ENCODE assay signal across 8 mouse cellular contexts in the genomic region with DNA sequence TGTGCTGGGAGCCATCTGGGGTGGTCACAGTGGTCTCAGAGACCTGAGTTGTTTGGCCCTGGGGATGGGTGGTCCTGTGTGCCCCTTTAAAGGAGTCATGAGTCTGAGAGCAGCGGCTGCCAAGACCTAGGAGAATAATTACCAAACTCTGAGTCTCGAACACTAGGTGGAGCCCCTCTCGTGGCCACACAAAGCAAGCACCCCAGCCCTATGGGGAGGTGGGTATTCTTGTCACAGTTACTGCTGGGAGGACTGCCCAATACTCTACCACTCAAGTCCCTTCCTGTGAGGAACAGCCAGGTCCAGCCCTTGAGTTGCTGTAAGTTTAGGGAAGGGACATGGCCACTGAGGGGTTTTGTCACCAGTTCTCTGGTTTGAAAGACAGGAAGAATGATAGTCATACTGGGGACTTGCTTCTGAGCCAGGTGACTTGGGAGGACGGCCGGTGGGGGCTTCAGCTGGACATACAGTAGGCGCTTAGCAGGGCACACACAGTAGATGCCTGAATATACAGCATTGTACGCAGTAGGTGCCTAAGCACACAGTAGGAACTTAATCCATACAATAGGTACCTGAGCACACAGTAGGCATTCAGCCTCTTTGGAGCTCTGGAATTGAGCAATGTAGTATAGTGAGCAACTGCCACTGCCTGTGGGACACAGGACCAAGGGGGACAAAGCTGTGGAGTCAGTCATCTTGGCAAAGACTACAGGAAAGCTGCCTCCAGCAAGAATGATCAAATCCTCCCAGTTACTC. TPM values are rescaled to one million over a fixed set of nuclear protein-coding genes. Genes with fewer than 3 reads are reported as not detected.
DNase-seq lines count a peak whose midpoint lies in the region; ATAC-seq and TF ChIP-seq lines count a peak whose summit lies in the region.

No protein-coding gene starts in this region.

- no peaks in the 10 kb centered on the region; the same call in 1 of the 2 replicates for H3K4me1 ChIP-seq in liver, adult 2 months (ENCODE audit: control insufficient read depth, insufficient read depth, low read length)
- H3K4me1 ChIP-seq in liver, embryonic 12.5 days: peaks cover 50% of the 10 kb centered on the region
- H3K4me1 ChIP-seq in bone marrow macrophage, adult 2 months (ENCODE audit: control insufficient read depth, insufficient read depth, low read length): no peaks in the 10 kb centered on the region

- TF ChIP-seq CTCF in liver, adult 2 months (IDR thresholded peaks at IDR 0.05; ENCODE audit: low read depth, low read length): peak; percentile 82
- TF ChIP-seq CTCF in bone marrow macrophage, adult 2 months (IDR thresholded peaks at IDR 0.05; ENCODE audit: low read depth, low read length): 0 out of 2 replicates have a peak, but pooled peaks have one; percentile 26

- no peak for ATAC-seq in liver, embryonic 12.5 days
- 0 out of 2 replicates have a peak, but pooled peaks have one; percentile 34 for ATAC-seq in granulocyte monocyte progenitor cell, adult 5-6 weeks (replicated peaks; ENCODE audit: poor library complexity, severe bottlenecking)

- no peaks in the 10 kb centered on the region for H3K27me3 ChIP-seq in liver, adult 2 months (ENCODE audit: control insufficient read depth, insufficient read depth, low read length)
- H3K27me3 ChIP-seq in liver, embryonic 12.5 days (replicated peaks): 0 out of 2 replicates have a peak, but pooled peaks cover 5% of the 10 kb centered on the region

- H3K36me3 ChIP-seq in liver, adult 2 months (ENCODE audit: control insufficient read depth, insufficient read depth, low read length): no peaks in the 10 kb centered on the region
- no peaks in the 10 kb centered on the region for H3K36me3 ChIP-seq in liver, embryonic 12.5 days

- no peak overlapping the region for H3K4me2 ChIP-seq in liver, embryonic 12.5 days

- H3K9ac ChIP-seq in liver, adult 2 months (ENCODE audit: low read depth, low read length): no peak overlapping the region
- no peak overlapping the region for H3K9ac ChIP-seq in liver, embryonic 12.5 days

- intact Hi-C loops in gastrocnemius, postnatal 14 days (cut with DNase I; ENCODE audit: low total_unique reads): loop anchor here (10.0 kb wide), 1 partner anchor 271 kb away; no protein-coding TSS in a partner anchor

- H3K27ac ChIP-seq in liver, adult 2 months (replicated peaks; ENCODE audit: insufficient read depth, low read depth, low read length): no peak overlapping the region
- no peak overlapping the region for H3K27ac ChIP-seq in liver, embryonic 12.5 days
- H3K27ac ChIP-seq in bone marrow macrophage, adult 2 months (ENCODE audit: insufficient read depth, low read depth, low read length): no peak overlapping the region

- peak; percentile 44 for DNase-seq in liver, adult 2 months (ENCODE audit: extremely low read depth, low read depth, low spot score)
- DNase-seq in kidney, postnatal 10 days: peak; percentile 80
- DNase-seq in mesoderm, embryonic 11.5 days (ENCODE audit: low read depth, low spot score): peak; percentile 60
- DNase-seq in spleen, adult 12 weeks (ENCODE audit: low spot score): no peak
- no peak for DNase-seq in gastrocnemius, postnatal 14 days

- 46% methylated on average over 7 of the region's 7 CpGs for WGBS in liver, adult 2 months
- 42% methylated on average over 7 of the region's 7 CpGs for WGBS in liver, embryonic 12.5 days (ENCODE audit: insufficient replicate concordance)

- TF ChIP-seq POLR2A in liver, adult 2 months (IDR thresholded peaks at IDR 0.05; ENCODE audit: extremely low read depth, insufficient read depth, low read length): no peak
- no peak for TF ChIP-seq POLR2A in bone marrow macrophage, adult 2 months (IDR thresholded peaks at IDR 0.05; ENCODE audit: borderline replicate concordance, low read depth, low read length)

- no peak overlapping the region for H3K4me3 ChIP-seq in liver, adult 2 months (ENCODE audit: insufficient read depth, low read depth, low read length)
- no peak overlapping the region for H3K4me3 ChIP-seq in liver, embryonic 12.5 days
- H3K4me3 ChIP-seq in bone marrow macrophage, adult 2 months (ENCODE audit: insufficient read depth, low read length): no peak overlapping the region

- H3K79me2 ChIP-seq in liver, adult 2 months (ENCODE audit: control insufficient read depth, insufficient read depth, low read length): no peaks in the 10 kb centered on the region

- H3K9me3 ChIP-seq in liver, embryonic 12.5 days (replicated peaks): no peaks in the 10 kb centered on the region

RNA-seq across cellular contexts. Expression of a gene that starts 25.9 kb away (rescaled TPM):
- total RNA-seq in liver, adult 2 months (2014; rRNA removed): 12.0 and 13.8 TPM in 2 replicates
- 39.8 and 41.0 TPM in 2 replicates for polyA plus RNA-seq in liver, adult 2 months (2012; rRNA removed)
- 26.4 and 27.3 TPM in 2 replicates for polyA plus RNA-seq in liver, embryonic 12.5 days (2016; fragmentation: Nextera tagmentation; extraction: Ambion mirVana)
- 11.4 and 14.4 TPM in 2 replicates for polyA plus RNA-seq in bone marrow macrophage, adult 2 months (2012; ENCODE audit: insufficient read depth, insufficient read length, missing spikeins)
- 15.0 and 27.7 TPM in 2 replicates for total RNA-seq in granulocyte monocyte progenitor cell, adult 5-6 weeks (2014; fragmentation: Nextera tagmentation)
- total RNA-seq in granulocyte monocyte progenitor cell, adult 5-6 weeks (2017): 19.7 and 26.2 TPM in 2 replicates
- 10 to 100 TPM; 10.5 to 10.9 TPM for total RNA-seq in gastrocnemius, postnatal 14 days (2021)

RNA-seq across cellular contexts. Expression of a gene that starts 26.1 kb away (rescaled TPM):
- 0.92 and 2.3 TPM in 2 replicates for total RNA-seq in liver, adult 2 months (2014; rRNA removed)
- polyA plus RNA-seq in liver, adult 2 months (2012; rRNA removed): 0.82 and 1.3 TPM in 2 replicates
- 199 and 203 TPM in 2 replicates for polyA plus RNA-seq in liver, embryonic 12.5 days (2016; fragmentation: Nextera tagmentation; extraction: Ambion mirVana)
- 58.6 and 69.4 TPM in 2 replicates for polyA plus RNA-seq in bone marrow macrophage, adult 2 months (2012; ENCODE audit: insufficient read depth, insufficient read length, missing spikeins)
- 79.1 and 81.0 TPM in 2 replicates for total RNA-seq in granulocyte monocyte progenitor cell, adult 5-6 weeks (2014; fragmentation: Nextera tagmentation)
- total RNA-seq in granulocyte monocyte progenitor cell, adult 5-6 weeks (2017): 186 and 201 TPM in 2 replicates
- 1 to 10 TPM; 6.4 to 6.8 TPM for total RNA-seq in gastrocnemius, postnatal 14 days (2021)

RNA-seq across cellular contexts. Expression of a gene that starts 31.7 kb away (rescaled TPM):
- 20.7 TPM in 2 replicates for total RNA-seq in liver, adult 2 months (2014; rRNA removed)
- 5.6 and 6.3 TPM in 2 replicates for polyA plus RNA-seq in liver, adult 2 months (2012; rRNA removed)
- polyA plus RNA-seq in liver, embryonic 12.5 days (2016; fragmentation: Nextera tagmentation; extraction: Ambion mirVana): 326 and 340 TPM in 2 replicates
- polyA plus RNA-seq in bone marrow macrophage, adult 2 months (2012; ENCODE audit: insufficient read depth, insufficient read length, missing spikeins): 77.1 and 84.1 TPM in 2 replicates
- total RNA-seq in granulocyte monocyte progenitor cell, adult 5-6 weeks (2014; fragmentation: Nextera tagmentation): 154 and 174 TPM in 2 replicates
- 251 and 253 TPM in 2 replicates for total RNA-seq in granulocyte monocyte progenitor cell, adult 5-6 weeks (2017)
- 10 to 100 TPM; 11.8 to 13.0 TPM for total RNA-seq in gastrocnemius, postnatal 14 days (2021)

RNA-seq across cellular contexts. Expression of a gene that starts 37.4 kb away (rescaled TPM):
- 18.8 and 18.9 TPM in 2 replicates for total RNA-seq in liver, adult 2 months (2014; rRNA removed)
- polyA plus RNA-seq in liver, adult 2 months (2012; rRNA removed): 47.7 and 57.0 TPM in 2 replicates
- 4.5 and 4.8 TPM in 2 replicates for polyA plus RNA-seq in liver, embryonic 12.5 days (2016; fragmentation: Nextera tagmentation; extraction: Ambion mirVana)
- polyA plus RNA-seq in bone marrow macrophage, adult 2 months (2012; ENCODE audit: insufficient read depth, insufficient read length, missing spikeins): not detected in 2 replicates
- total RNA-seq in granulocyte monocyte progenitor cell, adult 5-6 weeks (2014; fragmentation: Nextera tagmentation): not detected in 2 replicates
- total RNA-seq in granulocyte monocyte progenitor cell, adult 5-6 weeks (2017): not detected in 2 replicates
- 1 to 10 TPM; 1.9 to 3.1 TPM for total RNA-seq in gastrocnemius, postnatal 14 days (2021)

RNA-seq across cellular contexts. Expression of a gene that starts 54.4 kb away (rescaled TPM):
- total RNA-seq in liver, adult 2 months (2014; rRNA removed): 0.09 and 0.34 TPM in 2 replicates
- 0.06 TPM in 1 of 2 replicates, not detected in the other for polyA plus RNA-seq in liver, adult 2 months (2012; rRNA removed)
- 0.11 and 0.19 TPM in 2 replicates for polyA plus RNA-seq in liver, embryonic 12.5 days (2016; fragmentation: Nextera tagmentation; extraction: Ambion mirVana)
- polyA plus RNA-seq in bone marrow macrophage, adult 2 months (2012; ENCODE audit: insufficient read depth, insufficient read length, missing spikeins): 0.61 TPM in 1 of 2 replicates, not detected in the other
- 0.75 TPM in 1 of 2 replicates, not detected in the other for total RNA-seq in granulocyte monocyte progenitor cell, adult 5-6 weeks (2014; fragmentation: Nextera tagmentation)
- 0.15 and 0.30 TPM in 2 replicates for total RNA-seq in granulocyte monocyte progenitor cell, adult 5-6 weeks (2017)
- total RNA-seq in gastrocnemius, postnatal 14 days (2021): 1 to 10 TPM in 1 of 2 experiments, under 1 TPM in 1; 0.62 to 1.0 TPM

Comparison
In these comparisons a context has a peak if more than half of its experiments do, and no peak if none do; other contexts are left out.
1. DNase-seq: peak in liver, adult 2 months (single experiment), kidney, postnatal 10 days (single experiment) and mesoderm, embryonic 11.5 days (single experiment); none in spleen, adult 12 weeks (single experiment) and gastrocnemius, postnatal 14 days (single experiment).
2. RNA of a gene that starts 26.1 kb away (total RNA-seq): 79.1 to 201 TPM in granulocyte monocyte progenitor cell, adult 5-6 weeks; 6.4 to 6.8 TPM in gastrocnemius, postnatal 14 days and 0.92 to 2.3 TPM in liver, adult 2 months; every median in the first group is over 10 times any median in the second.